Mouse (Mus musculus) adrenal gland, postnatal 4 days (tissue): ENCODE results near the gene Thbs2. TPM values are rescaled to one million over a fixed set of nuclear protein-coding genes. Genes with fewer than 3 reads are reported as not detected.

Experiments used
- DNase-seq, 2 experiments: peaks; one replicate each; pipeline ENCODE4 v3.0.0; 2021 to 2022; ENCODE audit warnings: low spot score in 2 of 2, mixed read lengths in 2 of 2
- long read RNA-seq, 2 experiments: library from polyadenylated mRNA; stranded (forward); transcript quantifications; one replicate each; pipeline ENCODE4 v2.0.0; 2021
- total RNA-seq, 2 experiments: library from RNA; stranded (reverse); gene quantifications; 2 replicates each; pipeline ENCODE4 v1.2.3; 2021

Gene Thbs2
- 10 to 100 TPM; 25.5 to 29.2 TPM for total RNA-seq
- long read RNA-seq, experiment 1, full-length matches to known transcripts: 4 of 5 reads
- long read RNA-seq, experiment 1, partial matches to known transcripts: 1 of 5 reads
- long read RNA-seq, experiment 1, other reads (novel, unspliced or antisense): 0 of 5 reads
- long read RNA-seq, experiment 2, full-length matches to known transcripts: 11 of 17 reads
- long read RNA-seq, experiment 2, partial matches to known transcripts: 5 of 17 reads
- long read RNA-seq, experiment 2, other reads (novel, unspliced or antisense): 1 of 17 reads

DNA sequence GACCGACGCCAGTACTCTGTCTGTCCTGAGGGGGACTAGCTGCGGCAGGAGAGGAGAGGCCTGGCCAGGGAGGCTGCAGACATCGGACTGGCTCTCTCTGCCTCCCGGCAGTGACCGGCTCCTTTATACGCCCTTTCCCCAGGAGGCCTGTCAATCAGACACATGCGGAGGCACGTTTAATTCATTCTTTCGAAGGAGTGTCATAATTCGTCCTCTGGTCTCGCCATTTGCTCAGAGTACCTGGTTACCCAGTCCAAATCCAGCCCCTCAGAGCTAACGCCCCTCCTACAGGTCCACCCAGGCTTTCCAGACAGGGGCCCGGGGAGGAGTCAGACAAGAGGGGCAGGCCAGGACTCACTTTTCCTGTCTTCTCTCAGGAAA, at the start of gene Thbs2:
Gene Thbs2, minus strand, starts transcription at position 242 of the 381 bp plus-strand sequence.
- peak in 1 of 2 experiments; percentile 11 for DNase-seq

DNA sequence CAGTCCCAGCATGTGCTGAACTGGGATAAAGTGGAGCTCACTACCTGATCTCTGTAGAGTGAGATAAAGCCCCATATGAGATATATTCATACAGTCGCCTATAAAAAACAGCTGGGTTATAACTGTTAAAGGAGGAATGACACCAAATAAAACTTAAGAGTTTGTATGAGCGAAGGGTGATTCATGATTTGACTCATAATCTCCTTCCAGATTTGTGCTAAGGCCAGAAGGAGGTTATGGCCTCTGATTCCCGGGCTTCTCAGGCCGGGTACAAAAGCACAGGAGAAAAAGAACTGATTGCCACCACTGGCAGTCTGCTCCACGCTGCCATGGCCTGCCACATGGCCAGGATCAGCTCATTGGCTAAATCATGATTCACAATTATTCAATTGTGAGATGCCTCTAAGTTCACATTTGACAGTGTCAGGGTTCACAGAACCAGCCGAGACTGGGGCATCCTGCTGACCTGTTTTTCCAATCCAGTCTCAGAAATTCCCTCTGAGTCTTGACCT, 41.5 kb upstream of the Thbs2 start:
- no peak for DNase-seq

DNA sequence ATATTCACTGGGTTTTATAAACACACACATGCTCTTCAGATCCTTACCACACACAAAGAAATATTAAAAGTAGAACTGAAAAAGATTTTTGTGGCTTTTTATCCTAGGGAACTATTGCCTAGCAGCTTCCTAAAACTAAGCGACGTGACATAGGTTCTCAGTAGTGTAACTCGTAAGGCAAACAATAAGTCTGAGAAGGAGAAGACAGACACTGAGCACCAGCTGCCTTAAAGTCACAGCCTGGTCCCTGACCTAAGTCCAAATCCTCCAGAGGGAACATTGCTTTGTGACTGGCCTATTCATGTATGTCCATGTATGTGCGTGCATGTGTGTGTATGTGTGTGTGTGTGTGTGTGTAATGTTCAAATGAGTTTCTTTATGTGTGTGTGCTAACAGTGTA, 40.3 kb upstream of the Thbs2 start:
- DNase-seq: no peak

DNA sequence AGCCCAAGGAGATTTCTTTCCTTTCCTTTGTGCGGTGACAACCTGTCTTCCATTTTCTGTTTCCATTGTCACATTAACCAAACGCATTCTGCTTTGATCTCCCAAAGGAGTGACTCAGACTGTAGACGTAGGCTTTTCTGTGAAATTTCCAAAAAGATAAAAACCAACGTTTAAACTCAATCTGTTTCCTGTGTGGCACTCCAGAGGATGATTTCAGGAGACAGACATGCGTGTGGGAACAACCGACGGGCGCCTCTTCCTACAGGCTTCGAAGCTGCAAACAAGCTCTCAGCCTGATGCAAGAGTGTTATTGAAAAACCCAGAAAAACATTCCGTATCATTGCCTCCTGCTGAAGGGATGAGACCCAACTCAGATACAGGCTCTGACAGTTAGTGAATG, 39.9 kb upstream of the Thbs2 start:
- no peak for DNase-seq

DNA sequence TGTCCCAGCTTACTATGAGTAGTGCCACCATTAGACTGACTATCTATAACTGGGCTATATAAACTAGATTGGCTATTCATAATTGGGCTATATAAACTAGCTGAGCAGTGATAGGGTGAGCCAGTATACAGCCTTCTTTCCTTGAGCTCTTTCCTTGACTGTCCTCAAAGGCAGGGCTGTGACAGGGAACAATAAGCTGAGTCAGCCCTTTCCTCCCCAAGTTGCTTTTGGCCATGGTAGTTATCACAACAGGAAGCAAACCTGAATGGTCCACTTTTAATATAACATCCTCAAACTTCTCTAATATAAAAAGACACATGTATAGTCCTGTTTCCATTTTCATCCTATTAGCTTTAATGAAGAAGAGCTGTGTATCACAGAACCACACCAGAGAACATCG, 39.0 kb upstream of the Thbs2 start:
- no peak for DNase-seq

DNA sequence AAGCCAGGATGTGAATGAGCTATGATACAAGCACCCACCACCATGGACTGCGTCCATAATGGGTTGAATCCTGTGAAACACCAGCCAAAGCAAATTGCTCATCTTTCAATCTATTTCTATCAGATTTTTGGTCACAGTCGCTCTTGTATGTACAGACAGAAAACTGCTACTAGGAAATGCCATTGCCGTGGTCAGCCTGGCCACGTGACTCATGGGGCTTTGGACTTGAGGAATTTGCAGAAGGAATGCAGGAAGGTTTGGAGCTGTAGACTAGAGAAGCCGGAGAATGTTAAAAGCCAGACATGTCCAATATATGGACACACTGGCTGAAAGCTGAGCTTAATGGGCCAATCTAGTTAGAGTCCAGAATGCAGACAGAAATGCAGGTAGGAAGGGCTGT, 36.6 kb upstream of the Thbs2 start:
- DNase-seq: no peak

DNA sequence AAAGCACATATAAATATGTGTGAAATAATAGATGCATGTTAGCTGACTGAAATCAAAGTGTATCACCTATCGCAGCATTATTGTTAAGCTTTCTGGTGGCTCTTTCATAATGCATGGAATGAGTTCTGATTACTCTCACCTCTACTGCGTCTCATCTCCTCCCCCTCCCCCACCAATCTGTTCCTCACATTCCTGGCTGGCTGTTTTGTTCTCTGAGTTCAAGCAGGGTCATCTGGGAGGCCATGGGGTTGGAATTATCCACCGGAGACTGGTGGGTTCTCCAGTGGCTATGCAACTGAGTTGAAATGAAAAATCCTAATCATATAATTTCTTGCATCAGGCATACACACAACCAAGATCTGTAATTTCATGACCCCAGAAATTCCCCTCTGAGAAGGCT, 33.4 kb upstream of the Thbs2 start:
- no peak for DNase-seq

DNA sequence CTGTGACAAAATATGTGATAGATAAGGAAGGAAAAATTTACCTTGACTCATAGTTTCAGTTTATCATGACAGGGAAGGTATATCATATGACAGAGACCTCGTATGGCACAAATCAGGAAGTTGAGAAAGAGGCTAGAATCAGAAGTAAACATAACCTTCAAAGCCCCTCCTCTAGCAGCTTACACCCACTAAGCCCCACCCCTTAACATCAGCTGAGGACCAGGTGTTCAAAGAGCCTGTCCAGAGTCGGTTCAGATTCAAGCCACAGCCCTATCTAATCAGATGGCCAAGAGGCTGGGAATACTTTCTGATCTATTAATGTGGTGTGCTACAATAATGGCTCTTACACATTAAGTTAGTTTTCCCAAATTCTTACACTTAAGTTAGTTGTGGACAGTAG, 30.8 kb upstream of the Thbs2 start:
- no peak for DNase-seq

DNA sequence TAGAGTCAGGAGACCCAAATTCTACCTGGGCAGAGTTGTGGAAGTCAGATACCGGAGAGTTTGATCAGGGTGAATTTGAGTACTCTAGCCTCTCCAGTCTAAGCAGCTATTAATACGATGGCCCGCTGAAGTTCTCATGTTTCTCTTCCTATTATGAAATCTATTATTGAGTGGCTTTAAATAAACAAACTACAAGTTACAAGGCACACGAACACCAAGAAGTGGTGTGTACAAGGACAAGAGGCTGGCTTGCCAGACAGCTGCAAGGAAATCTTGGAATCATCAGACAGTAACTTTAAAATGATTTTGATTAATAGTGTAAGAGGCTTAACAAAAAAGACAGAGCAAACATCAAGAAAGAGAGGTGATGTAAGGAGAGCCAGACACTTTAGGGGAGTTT, 27.3 kb upstream of the Thbs2 start:
- no peak for DNase-seq

DNA sequence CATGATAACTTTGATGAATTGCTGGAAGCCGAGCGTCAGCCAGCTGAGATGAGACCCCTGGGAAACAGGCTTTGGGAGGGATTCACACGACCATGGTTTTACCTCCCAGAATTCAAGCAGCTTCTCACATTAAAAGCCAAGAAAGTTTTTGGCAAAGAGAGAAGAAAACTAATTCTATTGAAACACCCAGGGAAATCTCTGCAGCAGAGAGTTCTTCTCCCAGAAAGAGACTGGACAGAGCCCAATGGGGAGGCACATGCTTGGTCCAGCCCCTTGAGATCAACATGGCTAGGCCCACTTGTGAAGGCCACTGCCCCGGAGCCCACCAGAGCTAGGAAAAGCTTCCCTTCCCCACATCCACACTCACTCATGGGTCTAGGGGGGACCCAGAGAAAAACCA, 26.9 kb upstream of the Thbs2 start:
- DNase-seq: no peak

DNA sequence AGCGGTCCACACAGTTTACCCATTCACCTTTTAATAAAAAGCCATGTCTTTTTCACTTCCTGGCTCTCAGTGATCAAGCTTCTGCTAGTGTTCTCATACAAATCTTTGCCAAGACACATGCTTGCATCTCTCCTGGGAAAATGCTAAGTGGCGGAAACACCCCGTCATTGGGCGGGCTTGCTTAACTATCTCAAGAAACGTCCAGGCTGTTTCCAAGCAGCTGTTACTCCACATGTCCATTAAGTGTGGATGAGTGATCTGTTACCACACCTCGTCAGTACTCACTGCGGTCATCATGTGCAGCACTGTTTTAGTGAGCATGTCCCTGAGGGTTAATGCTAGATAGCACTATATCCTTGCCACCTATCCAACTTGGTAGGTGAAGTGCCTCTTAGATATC, 26.2 kb upstream of the Thbs2 start:
- no peak for DNase-seq

DNA sequence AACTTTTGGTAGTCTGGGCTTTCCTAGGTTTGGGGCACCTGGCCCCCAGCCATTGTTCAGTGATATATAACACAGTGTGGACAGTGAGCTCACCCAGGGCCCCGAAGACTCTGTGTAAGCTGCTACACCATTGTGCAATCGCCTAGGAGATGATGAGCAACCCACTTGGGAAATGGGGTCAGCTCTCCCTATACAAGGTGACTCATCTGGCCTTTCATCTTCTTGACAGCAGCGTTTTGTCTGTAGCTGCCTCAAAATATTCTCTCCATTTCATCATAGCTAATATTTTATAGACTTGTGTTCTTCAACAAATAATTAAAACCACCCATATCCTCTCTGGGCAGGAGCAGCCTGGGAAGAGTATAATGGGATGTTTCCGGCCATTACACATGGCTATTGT, 24.8 kb upstream of the Thbs2 start:
- no peak for DNase-seq

DNA sequence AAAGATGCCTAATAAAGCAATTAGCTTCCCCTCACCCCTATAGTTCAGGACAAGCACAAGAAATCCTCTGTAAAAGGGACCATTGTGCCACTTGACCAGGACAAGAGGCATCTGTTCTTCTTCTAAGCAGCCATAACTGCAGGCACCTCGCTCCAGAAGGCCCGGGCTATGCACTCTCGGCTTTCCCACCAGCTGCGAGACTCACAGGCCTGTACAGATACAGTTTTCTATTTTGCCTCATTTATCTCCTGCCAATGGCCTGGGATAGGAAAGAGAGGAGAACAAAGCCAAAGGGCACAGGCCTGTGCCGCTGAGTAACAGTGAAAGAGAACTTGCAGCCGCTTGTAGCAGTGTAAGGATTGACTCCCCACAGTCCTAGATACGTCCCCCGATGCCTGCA, 20.7 kb upstream of the Thbs2 start:
- DNase-seq: no peak

DNA sequence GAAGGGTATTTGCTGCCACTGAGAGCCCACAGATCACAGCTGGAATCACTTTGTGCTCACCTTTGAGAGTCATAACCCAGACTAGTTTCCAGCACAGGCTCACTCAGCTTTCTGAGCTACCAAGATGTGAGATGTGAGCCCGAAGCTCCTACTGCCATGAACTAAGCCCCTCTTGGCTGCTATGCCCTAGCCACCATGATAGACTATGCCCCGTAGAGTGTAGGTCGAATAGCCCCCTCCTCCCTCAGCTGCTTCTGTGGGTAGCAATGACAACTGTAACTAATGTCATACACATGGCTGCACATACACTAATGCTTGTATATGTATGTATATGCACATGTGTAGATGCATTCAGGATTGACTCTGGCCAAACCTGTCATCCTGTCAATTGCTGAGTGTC, 20.3 kb upstream of the Thbs2 start:
- DNase-seq: no peak

DNA sequence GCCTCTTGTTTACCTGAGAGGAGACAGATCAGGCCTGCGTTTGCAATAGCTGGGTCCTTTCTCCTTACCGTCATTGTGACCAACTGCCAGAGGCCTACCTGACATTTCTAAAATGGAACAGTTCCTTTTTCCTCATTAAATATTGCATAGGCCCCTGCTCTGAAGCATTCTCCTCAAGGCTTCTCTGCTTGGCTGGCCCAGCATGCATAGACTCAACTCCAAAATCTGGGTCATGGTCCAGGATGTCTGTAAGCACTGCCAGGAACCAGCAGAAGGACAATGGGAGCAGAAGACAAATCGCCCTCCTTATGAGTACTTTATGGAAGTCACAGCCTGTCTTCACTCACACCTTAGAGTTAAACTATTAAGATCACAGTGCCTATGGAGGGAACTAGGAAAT, 17.7 kb upstream of the Thbs2 start:
- DNase-seq: no peak

DNA sequence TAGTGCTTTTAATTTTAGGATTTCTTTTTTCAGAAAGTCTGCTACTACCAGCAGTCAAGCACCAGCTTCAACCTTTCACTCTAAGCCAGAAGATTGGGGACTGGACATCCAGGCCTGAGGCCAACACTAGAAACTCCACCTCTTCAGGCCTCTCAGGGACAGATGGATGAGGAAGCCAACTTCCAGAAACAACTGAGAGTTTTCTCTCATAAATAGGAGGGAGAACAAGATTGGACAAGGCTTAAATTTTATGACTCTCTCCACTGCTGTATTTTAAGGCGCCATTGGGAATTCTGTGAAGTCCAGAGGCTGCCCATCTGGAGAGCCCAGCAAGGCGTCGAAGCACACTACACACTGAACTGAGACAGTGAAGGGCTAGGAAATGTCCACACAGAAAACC, 17.0 kb upstream of the Thbs2 start:
- no peak for DNase-seq

DNA sequence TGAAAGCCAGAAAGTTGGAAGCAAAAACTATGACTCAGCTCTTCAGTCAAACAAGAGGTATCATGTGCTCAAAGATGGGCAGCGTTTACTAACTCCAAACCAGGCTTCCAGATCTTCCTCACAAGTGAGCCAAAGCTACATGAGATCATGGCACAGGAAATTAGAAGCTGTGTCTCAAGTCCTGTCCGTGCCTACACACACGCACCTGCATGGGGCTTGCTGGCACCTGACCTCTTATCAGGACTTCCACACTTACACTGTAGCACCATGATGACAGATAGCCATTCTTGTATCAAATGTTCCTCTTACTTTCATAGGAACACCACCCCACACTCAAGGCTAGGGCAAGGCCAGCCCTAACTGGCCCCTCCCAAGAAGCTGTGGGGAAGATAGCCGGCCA, 12.0 kb upstream of the Thbs2 start:
- DNase-seq: no peak

DNA sequence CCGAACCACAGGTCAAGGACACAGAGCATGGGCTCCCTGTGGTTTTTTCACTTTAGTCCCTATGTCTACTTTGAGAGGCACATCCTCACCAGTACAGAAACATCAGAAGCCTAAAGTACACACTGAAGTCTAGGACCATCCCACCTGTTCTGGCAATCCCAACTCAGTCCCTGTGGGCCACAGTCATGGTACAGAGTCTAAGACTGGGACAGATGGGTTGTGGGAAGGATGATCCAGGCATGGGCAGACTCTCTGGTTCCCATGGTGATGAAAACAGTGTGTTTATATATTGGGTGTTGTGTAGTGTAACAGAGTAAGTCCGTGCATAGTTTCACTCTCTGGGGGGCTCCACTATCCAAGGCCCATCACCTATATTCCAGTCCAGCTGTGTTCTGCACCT, 11.4 kb upstream of the Thbs2 start:
- DNase-seq: no peak

DNA sequence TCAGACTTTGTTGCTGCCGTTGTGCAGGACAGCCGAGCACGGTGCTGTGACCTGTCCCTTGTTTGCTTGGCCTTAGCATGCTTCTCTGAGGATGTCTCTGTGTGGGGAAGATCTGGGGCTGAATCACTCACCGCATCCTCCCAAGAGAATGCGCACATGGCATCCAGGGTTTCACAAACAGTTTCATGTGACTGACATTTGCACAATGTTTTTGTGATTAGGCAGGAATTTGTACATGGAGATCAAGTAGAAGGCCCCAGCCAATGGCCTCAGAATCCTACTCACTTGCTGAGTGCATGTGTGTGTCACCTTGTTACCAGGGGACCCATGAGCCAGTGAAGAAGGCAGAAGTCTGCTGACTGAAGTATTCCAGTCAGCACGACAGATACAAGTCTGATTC, 9.7 kb upstream of the Thbs2 start:
- no peak for DNase-seq

DNA sequence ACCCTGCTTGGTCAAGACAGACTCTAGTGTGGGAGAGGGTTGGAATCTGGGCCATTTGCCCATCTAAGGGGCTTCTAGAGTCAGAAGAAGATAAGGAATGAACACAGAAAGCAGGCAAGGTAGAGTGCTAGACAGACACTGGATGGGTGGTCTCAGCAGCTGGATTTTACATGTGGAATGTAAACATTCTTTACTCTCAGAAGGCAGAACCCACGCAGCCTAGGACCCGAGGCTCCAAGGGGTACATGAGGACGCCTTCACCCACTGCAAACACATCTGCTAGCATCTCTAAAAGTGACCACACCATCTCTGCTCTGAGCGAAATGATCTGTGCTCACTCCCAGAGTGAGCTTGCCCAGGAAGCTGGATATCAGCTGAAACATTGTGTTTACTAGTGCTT, 9.2 kb upstream of the Thbs2 start:
- DNase-seq: no peak

DNA sequence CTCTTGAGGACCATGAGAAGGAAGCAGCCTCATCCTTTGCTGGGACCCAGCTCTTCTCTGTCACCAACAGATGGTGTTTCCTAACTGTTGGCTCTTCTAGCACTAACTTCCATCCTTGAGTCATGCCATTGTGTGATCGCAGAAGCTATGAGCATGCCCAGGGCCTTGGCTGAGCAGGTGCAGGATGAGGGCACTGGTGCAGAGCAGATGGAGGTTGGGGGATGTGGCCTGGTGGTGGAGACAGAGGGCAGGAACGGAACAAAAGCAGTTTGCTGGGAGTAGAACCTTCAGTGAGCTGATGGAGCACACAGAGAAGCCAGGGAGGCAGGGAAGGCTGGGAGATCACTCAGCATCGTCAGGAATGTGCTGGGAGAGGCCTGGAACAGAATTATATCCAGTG, 8.7 kb upstream of the Thbs2 start:
- DNase-seq: no peak

DNA sequence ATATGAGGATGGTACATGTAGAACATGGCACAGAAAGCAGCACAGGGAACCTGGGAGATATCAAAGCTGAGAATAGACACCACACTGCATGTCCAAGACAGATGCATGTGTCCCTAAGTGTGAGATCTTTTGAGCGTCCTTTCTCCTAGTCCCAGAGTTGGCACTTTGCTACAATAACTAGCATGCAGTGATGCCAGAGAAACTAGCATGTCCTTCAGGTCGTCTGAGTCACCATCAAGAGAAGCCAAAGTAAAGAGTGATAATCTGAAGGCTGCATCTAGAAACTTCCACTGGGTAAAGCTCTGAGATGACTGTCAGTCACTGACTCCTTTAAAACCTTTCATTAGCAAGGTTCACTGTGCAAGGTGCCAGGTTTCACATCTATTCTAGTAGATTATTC, 7.9 kb upstream of the Thbs2 start:
- DNase-seq: no peak

DNA sequence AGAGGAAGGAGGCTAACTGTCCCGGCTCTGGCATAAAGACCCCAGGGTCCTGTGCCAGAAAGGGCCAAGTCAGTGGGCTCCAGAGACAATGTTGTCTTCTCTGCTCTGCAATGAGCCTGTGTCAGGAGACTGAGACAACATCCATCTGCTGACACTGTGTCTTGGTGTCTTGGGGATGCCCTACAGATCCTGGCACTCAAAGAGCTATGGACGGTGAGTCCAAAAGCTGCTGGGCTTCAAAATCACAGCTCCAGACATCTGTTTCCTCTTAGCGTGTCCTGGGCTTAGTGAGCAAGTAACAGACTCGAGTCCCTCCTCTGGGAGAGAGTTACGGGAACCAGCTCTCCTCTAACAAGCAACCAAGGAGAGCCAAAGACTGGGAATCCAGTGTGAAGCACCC, 6.2 kb upstream of the Thbs2 start:
- no peak for DNase-seq

DNA sequence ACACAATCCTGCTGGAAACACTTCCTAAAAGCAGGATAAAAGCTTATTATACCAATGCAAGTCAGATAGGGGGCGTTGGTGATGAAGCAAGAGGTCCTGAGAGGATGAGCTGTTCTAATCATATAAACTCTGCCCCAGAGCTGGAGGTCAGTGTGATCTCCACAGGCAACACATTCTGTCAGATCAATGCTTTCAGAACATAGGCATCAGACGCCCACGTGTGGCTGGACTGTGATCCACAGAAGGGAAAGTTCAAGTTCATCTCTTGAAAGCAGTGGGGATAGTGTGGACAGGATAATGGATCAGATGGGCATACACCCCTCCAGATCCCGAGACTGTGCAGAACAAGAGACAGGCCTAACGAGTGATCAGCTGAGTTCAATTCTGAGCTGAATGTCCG, 4.2 kb upstream of the Thbs2 start:
- no peak for DNase-seq
